Mouse (Mus musculus) NIH3T3 (cell line): ENCODE measurements around the gene H2al3.
A peak's percentile ranks its signal among the peaks of the same experiment; 100 is the strongest.

ENCODE experiments used
- DNase-seq: peaks from one replicate; pipeline ENCODE4 v3.0.0-alpha.2; 2012; ENCODE audit warnings: low read depth

The H2al3 gene

DNA sequence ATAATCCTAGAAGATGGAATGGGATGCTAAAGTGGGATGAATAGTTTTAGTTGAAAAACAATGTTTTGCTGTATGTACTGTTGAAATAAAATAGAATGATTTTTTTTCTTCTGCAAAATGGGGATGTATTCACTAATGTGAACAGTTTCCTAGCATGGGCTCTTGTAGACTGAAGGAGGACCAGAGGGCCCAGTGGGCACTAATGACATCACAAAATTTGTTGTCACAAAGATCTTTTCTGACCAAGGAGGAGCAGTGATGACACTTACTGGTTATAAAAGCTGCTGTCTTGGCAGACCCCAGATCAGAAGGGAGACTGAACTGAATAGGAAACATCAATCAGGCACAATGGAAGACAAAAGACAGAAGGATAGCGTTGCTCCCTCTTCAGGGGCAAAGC is at the start of gene H2al3:
Gene H2al3, plus strand, starts transcription at position 301 of the 400 bp plus-strand sequence.
- DNase-seq, result no peak

DNA sequence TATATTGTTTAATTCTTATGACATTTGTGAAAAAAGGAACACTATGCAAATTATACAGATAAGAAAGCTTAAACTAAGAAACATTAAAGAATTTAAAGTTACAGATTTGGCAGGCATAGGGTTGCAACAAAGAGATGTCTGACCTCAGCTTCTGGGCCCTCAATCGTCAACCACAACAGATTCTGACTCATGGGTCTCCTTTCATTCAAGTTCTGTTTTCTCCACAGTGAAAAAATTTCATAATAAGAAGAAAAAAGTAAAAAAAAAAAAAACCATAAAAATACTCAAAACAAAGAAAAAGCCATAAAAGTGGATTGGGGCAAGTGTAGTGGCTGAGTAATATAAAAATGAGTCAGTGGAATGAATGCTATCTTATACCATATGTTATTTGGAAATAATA is 39.4 kb upstream of the H2al3 start:
- peak; percentile 2 for DNase-seq

DNA sequence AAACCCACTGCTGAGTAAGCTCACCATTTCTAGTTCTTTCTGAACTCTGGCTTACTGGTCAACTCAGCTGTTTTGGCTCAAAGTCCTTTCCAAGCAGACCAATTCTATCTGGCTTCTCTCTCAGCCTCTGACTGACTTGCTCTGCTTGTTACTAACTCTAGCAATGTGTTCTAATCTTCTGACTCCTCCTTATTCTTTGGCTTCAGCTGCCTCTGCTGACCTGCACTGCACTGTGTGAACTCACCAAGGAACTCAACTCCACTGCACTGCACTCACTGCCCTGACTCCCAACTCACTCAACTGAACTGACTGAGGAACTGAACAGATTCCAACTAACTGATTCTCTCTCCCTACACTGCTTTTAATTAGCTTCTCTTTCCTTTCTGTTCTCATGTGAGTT is 37.0 kb upstream of the H2al3 start:
- DNase-seq, result no peak

- no peak for DNase-seq
Observed at GRCm38 (mm10) chrX:9834779-9835178, 14.7 kb upstream of the H2al3 start.

- DNase-seq, result no peak
Observed at GRCm38 (mm10) chrX:9846628-9847027, 2.9 kb upstream of the H2al3 start, which contains the start of gene Hypm. Hypm (plus strand) TSS chrX:9846928.

DNA sequence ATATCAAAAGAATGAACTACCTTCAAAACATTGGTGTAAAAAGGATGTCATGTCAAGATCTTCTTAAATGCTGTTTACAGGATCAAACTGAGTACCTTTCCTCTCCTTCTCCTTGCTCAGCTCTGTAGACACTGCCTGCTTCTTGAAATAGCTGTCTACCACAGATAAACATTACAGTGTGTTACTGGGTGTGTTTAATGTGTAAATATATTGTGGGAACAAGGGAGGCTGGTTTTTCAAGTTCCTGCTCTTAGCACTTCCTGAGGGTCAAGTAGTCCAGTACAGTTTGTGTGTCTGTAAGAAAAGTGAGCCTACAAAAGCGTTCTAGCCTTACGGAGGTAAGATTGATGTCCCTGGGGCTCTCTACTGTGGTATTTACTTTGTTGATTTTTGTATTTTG is 12.4 kb downstream of the H2al3 start:
- DNase-seq, result no peak

DNA sequence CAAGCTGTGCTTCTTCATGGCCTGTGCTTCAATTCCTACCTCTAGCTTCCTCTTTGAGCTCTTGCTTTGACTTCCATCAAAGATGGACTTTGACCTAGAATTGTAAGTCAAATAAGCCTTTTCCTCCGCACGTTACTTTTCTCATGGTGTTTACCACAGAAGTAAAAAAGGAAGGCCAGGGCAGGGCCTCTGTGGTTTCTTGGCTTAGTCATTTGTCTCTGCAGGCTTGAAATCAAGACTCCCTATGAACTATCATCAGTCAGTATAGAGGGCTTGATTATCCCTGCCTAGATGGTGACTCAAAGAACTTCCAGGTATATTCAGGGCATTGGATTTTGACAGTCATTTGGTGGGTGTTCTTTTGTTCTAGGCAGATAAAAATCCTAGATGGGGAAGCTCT is 26.0 kb downstream of the H2al3 start:
- DNase-seq, result no peak

- no peak for DNase-seq
Observed at GRCm38 (mm10) chrX:9885322-9885721, 35.8 kb downstream of the H2al3 start, which contains the start of gene Sytl5. Sytl5 (plus strand) TSS chrX:9885622.
